Mouse (Mus musculus) liver, embryonic 14.5 days (tissue): Measurements from ENCODE around the gene Dnm3.

Experiments
- CTCF ChIP-seq: IDR thresholded peaks from 2 replicates; pipeline ENCODE4 v1.5.1; 2016; ENCODE audit warnings: antibody characterized with exemption, low read depth, control low read depth
- EP300 ChIP-seq: IDR thresholded peaks from 2 replicates; pipeline ENCODE4 v1.6.1; 2016; ENCODE audit warnings: antibody characterized with exemption, low read depth

GRCm38 (mm10) chr1:161991846-161992245 lies 486.0 kb downstream of the Dnm3 start:
- TF ChIP-seq CTCF (no peak), EP300 (no peak)
